Mouse (Mus musculus): ENCODE data around the gene Spdye4c. TPM values are rescaled to one million over a fixed set of nuclear protein-coding genes. Genes with fewer than 3 reads are reported as not detected.

Spdye4c gene
- polyA plus RNA-seq, 1 experiment, result not detected

- no peaks in the 10 kb centered on the region for H3K79me2 ChIP-seq (ENCODE audit: control insufficient read depth, insufficient read depth)
- H3K36me3 ChIP-seq (ENCODE audit: control insufficient read depth, insufficient read depth), result no peaks in the 10 kb centered on the region
- H3K27me3 ChIP-seq (ENCODE audit: control insufficient read depth, insufficient read depth, insufficient read length), result peaks cover 18% of the 10 kb centered on the region
- TF ChIP-seq MYOG (IDR thresholded peaks at IDR 0.05; ENCODE audit: control insufficient read depth, extremely low read depth, insufficient read length) (no peak), FOSL1 (IDR thresholded peaks at IDR 0.05; ENCODE audit: insufficient read depth, low read length, poor library complexity, severe bottlenecking) (no peak), MYOD1 (IDR thresholded peaks at IDR 0.05; ENCODE audit: control insufficient read depth, insufficient read length, low read depth) (no peak), MAX (IDR thresholded peaks at IDR 0.05) (no peak), CEBPB (IDR thresholded peaks at IDR 0.05; ENCODE audit: low read depth) (no peak)
- no peaks in the 10 kb centered on the region for H3K79me3 ChIP-seq (ENCODE audit: low read depth)
- H3K4me3 ChIP-seq (ENCODE audit: insufficient read depth, poor library complexity, severe bottlenecking), result no peak overlapping the region
- no peak overlapping the region for H3ac ChIP-seq (ENCODE audit: control insufficient read depth, insufficient read length, low read depth)
Observed at GRCm38 (mm10) chr2:128582881-128583280, 8.1 kb upstream of the Spdye4c start.

- no peaks in the 10 kb centered on the region for H3K36me3 ChIP-seq (ENCODE audit: control insufficient read depth, insufficient read depth)
- H3K27me3 ChIP-seq (ENCODE audit: control insufficient read depth, insufficient read depth, insufficient read length), result peaks cover 10% of the 10 kb centered on the region
- no peaks in the 10 kb centered on the region for H3K79me2 ChIP-seq (ENCODE audit: control insufficient read depth, insufficient read depth)
- H3ac ChIP-seq (ENCODE audit: control insufficient read depth, insufficient read length, low read depth), result no peak overlapping the region
- no peaks in the 10 kb centered on the region for H3K79me3 ChIP-seq (ENCODE audit: low read depth)
- H3K4me3 ChIP-seq (ENCODE audit: insufficient read depth, poor library complexity, severe bottlenecking), result no peak overlapping the region
- TF ChIP-seq FOSL1 (IDR thresholded peaks at IDR 0.05; ENCODE audit: insufficient read depth, low read length, poor library complexity, severe bottlenecking), result no peak
- no peak for TF ChIP-seq CTCF (IDR thresholded peaks at IDR 0.05; ENCODE audit: control insufficient read depth, insufficient read depth, insufficient read length)
- no peak for TF ChIP-seq CEBPB (IDR thresholded peaks at IDR 0.05; ENCODE audit: low read depth)
- no peak for TF ChIP-seq MAX (IDR thresholded peaks at IDR 0.05)
- TF ChIP-seq MYOD1 (IDR thresholded peaks at IDR 0.05; ENCODE audit: control insufficient read depth, insufficient read length, low read depth), result no peak
- TF ChIP-seq USF1 (IDR thresholded peaks at IDR 0.05; ENCODE audit: low read depth), result no peak
- TF ChIP-seq MYOG (IDR thresholded peaks at IDR 0.05; ENCODE audit: control insufficient read depth, extremely low read depth, insufficient read length), result no peak
Observed at GRCm38 (mm10) chr2:128592301-128592700, 1.3 kb downstream of the Spdye4c start.

- H3ac ChIP-seq (ENCODE audit: control insufficient read depth, insufficient read length, low read depth), result no peak overlapping the region
- H3K36me3 ChIP-seq (ENCODE audit: control insufficient read depth, insufficient read depth), result no peaks in the 10 kb centered on the region
- peaks cover 3% of the 10 kb centered on the region for H3K27me3 ChIP-seq (ENCODE audit: control insufficient read depth, insufficient read depth, insufficient read length)
- H3K4me3 ChIP-seq (ENCODE audit: insufficient read depth, poor library complexity, severe bottlenecking), result no peak overlapping the region
- no peaks in the 10 kb centered on the region for H3K79me3 ChIP-seq (ENCODE audit: low read depth)
- no peak for TF ChIP-seq USF1 (IDR thresholded peaks at IDR 0.05; ENCODE audit: low read depth)
- no peak for TF ChIP-seq CEBPB (IDR thresholded peaks at IDR 0.05; ENCODE audit: low read depth)
- H3K79me2 ChIP-seq (ENCODE audit: control insufficient read depth, insufficient read depth), result no peaks in the 10 kb centered on the region
Observed at GRCm38 (mm10) chr2:128601534-128601933, 10.5 kb downstream of the Spdye4c start.

- H3ac ChIP-seq (ENCODE audit: control insufficient read depth, insufficient read length, low read depth), result no peak overlapping the region
- H3K79me3 ChIP-seq (ENCODE audit: low read depth), result no peaks in the 10 kb centered on the region
- no peaks in the 10 kb centered on the region for H3K79me2 ChIP-seq (ENCODE audit: control insufficient read depth, insufficient read depth)
- TF ChIP-seq FOSL1 (IDR thresholded peaks at IDR 0.05; ENCODE audit: insufficient read depth, low read length, poor library complexity, severe bottlenecking) (no peak), CEBPB (IDR thresholded peaks at IDR 0.05; ENCODE audit: low read depth) (no peak)
- no peaks in the 10 kb centered on the region for H3K27me3 ChIP-seq (ENCODE audit: control insufficient read depth, insufficient read depth, insufficient read length)
- peaks cover 39% of the 10 kb centered on the region for H3K36me3 ChIP-seq (ENCODE audit: control insufficient read depth, insufficient read depth)
- no peak overlapping the region for H3K4me3 ChIP-seq (ENCODE audit: insufficient read depth, poor library complexity, severe bottlenecking)
Observed at GRCm38 (mm10) chr2:128609286-128609685, 18.3 kb downstream of the Spdye4c start.

- H3K79me2 ChIP-seq (ENCODE audit: control insufficient read depth, insufficient read depth), result no peaks in the 10 kb centered on the region
- peaks cover 58% of the 10 kb centered on the region for H3K36me3 ChIP-seq (ENCODE audit: control insufficient read depth, insufficient read depth)
- H3K27me3 ChIP-seq (ENCODE audit: control insufficient read depth, insufficient read depth, insufficient read length), result no peaks in the 10 kb centered on the region
- no peak overlapping the region for H3K4me3 ChIP-seq (ENCODE audit: insufficient read depth, poor library complexity, severe bottlenecking)
- no peaks in the 10 kb centered on the region for H3K79me3 ChIP-seq (ENCODE audit: low read depth)
- no peak overlapping the region for H3ac ChIP-seq (ENCODE audit: control insufficient read depth, insufficient read length, low read depth)
- TF ChIP-seq MYOG (IDR thresholded peaks at IDR 0.05; ENCODE audit: control insufficient read depth, extremely low read depth, insufficient read length), result no peak
- no peak for TF ChIP-seq MYOD1 (IDR thresholded peaks at IDR 0.05; ENCODE audit: control insufficient read depth, insufficient read length, low read depth)
- no peak for TF ChIP-seq MAX (IDR thresholded peaks at IDR 0.05)
- no peak for TF ChIP-seq FOSL1 (IDR thresholded peaks at IDR 0.05; ENCODE audit: insufficient read depth, low read length, poor library complexity, severe bottlenecking)
- no peak for TF ChIP-seq CEBPB (IDR thresholded peaks at IDR 0.05; ENCODE audit: low read depth)
- no peak for TF ChIP-seq CTCF (IDR thresholded peaks at IDR 0.05; ENCODE audit: control insufficient read depth, insufficient read depth, insufficient read length)
- TF ChIP-seq USF1 (IDR thresholded peaks at IDR 0.05; ENCODE audit: low read depth), result no peak
Observed at GRCm38 (mm10) chr2:128611178-128611577, 20.2 kb downstream of the Spdye4c start.

- Histone ChIP-seq H3K36me3 (ENCODE audit: control insufficient read depth, insufficient read depth) (peaks cover 69% of the 10 kb centered on the region), H3K79me3 (ENCODE audit: low read depth) (no peaks in the 10 kb centered on the region), H3K4me3 (ENCODE audit: insufficient read depth, poor library complexity, severe bottlenecking) (no peak overlapping the region), H3K27me3 (ENCODE audit: control insufficient read depth, insufficient read depth, insufficient read length) (no peaks in the 10 kb centered on the region), H3K79me2 (ENCODE audit: control insufficient read depth, insufficient read depth) (no peaks in the 10 kb centered on the region), H3ac (ENCODE audit: control insufficient read depth, insufficient read length, low read depth) (no peak overlapping the region)
- TF ChIP-seq CEBPB (IDR thresholded peaks at IDR 0.05; ENCODE audit: low read depth) (no peak), USF1 (IDR thresholded peaks at IDR 0.05; ENCODE audit: low read depth) (no peak), FOSL1 (IDR thresholded peaks at IDR 0.05; ENCODE audit: insufficient read depth, low read length, poor library complexity, severe bottlenecking) (no peak), MYOG (IDR thresholded peaks at IDR 0.05; ENCODE audit: control insufficient read depth, extremely low read depth, insufficient read length) (no peak), CTCF (IDR thresholded peaks at IDR 0.05; ENCODE audit: control insufficient read depth, insufficient read depth, insufficient read length) (no peak), MAX (IDR thresholded peaks at IDR 0.05) (no peak), MYOD1 (IDR thresholded peaks at IDR 0.05; ENCODE audit: control insufficient read depth, insufficient read length, low read depth) (no peak)
Observed at GRCm38 (mm10) chr2:128612275-128612674, 21.3 kb downstream of the Spdye4c start.
